Mouse (Mus musculus): ENCODE measurements around the gene Pgbd1. TPM values are rescaled to one million over a fixed set of nuclear protein-coding genes. Genes with fewer than 3 reads are reported as not detected.
"Not testable (repeated sequence)": the region's sequence is repeated elsewhere in the genome, so short reads cannot be mapped to it uniquely, and the experiment has no call there.

Gene Pgbd1
- polyA plus RNA-seq, 1 experiment from 2014 or later, result 0.97 TPM

- no peak overlapping the region for H3K4me3 ChIP-seq (ENCODE audit: low read depth, low read length)
- H3K27me3 ChIP-seq (ENCODE audit: control insufficient read depth, insufficient read depth, low read depth, low read length), result no peaks in the 10 kb centered on the region
- no peak overlapping the region for H3K27ac ChIP-seq (ENCODE audit: low read length)
- WGBS (ENCODE audit: insufficient replicate concordance), result 76% methylated on average over 11 of the region's 11 CpGs
- H3K36me3 ChIP-seq (ENCODE audit: control insufficient read depth, insufficient read depth), result no peaks in the 10 kb centered on the region
- no peak overlapping the region for H3K9ac ChIP-seq (ENCODE audit: low read depth, low read length)
- H3K9me3 ChIP-seq (replicated peaks; ENCODE audit: control insufficient read depth, low read length), result no peaks in the 10 kb centered on the region
- peak overlapping the region; percentile 85; the same call in 1 of the 2 replicates for H3K4me2 ChIP-seq (ENCODE audit: low read depth, low read length)
- ATAC-seq (ENCODE audit: low read depth), result no peak
- peaks cover 11% of the 10 kb centered on the region for H3K4me1 ChIP-seq (ENCODE audit: control insufficient read depth, low read depth, low read length)
Observed at GRCm38 (mm10) chr13:21407341-21407740, 33.5 kb downstream of the Pgbd1 start.

GRCm38 (mm10) chr13:21402848-21403247, 38.0 kb downstream of the Pgbd1 start:
- H3K9me3 ChIP-seq (replicated peaks; ENCODE audit: control insufficient read depth, low read length), result no peaks in the 10 kb centered on the region
- peak overlapping the region; percentile 86; the same call in 1 of the 2 replicates for H3K27ac ChIP-seq (ENCODE audit: low read length)
- H3K9ac ChIP-seq (ENCODE audit: low read depth, low read length), result peak overlapping the region; percentile 93
- no peaks in the 10 kb centered on the region for H3K27me3 ChIP-seq (ENCODE audit: control insufficient read depth, insufficient read depth, low read depth, low read length)
- peak overlapping the region; percentile 89 for H3K4me3 ChIP-seq (ENCODE audit: low read depth, low read length)
- no peak for ATAC-seq (ENCODE audit: low read depth)
- H3K4me1 ChIP-seq (ENCODE audit: control insufficient read depth, low read depth, low read length), result peaks cover 11% of the 10 kb centered on the region
- WGBS (ENCODE audit: insufficient replicate concordance), result 0% methylated on average over 2 of the region's 2 CpGs
- 0 out of 2 replicates have a peak, but pooled peaks cover 8% of the 10 kb centered on the region for H3K36me3 ChIP-seq (ENCODE audit: control insufficient read depth, insufficient read depth)
- peak overlapping the region; percentile 76 for H3K4me2 ChIP-seq (ENCODE audit: low read depth, low read length)

GRCm38 (mm10) chr13:21402287-21402846, 38.5 kb downstream of the Pgbd1 start, which contains the start of gene Zkscan3:
Gene Zkscan3, minus strand, starts transcription at chr13:21402755.
- H3K36me3 ChIP-seq (ENCODE audit: control insufficient read depth, insufficient read depth), result 0 out of 2 replicates have a peak, but pooled peaks cover 8% of the 10 kb centered on the region
- H3K4me1 ChIP-seq (ENCODE audit: control insufficient read depth, low read depth, low read length), result peaks cover 9% of the 10 kb centered on the region
- peak within 1 kb of the TSS; percentile 76 for H3K4me2 ChIP-seq (ENCODE audit: low read depth, low read length)
- under 1% methylated on average over 35 of the region's 35 CpGs for WGBS (ENCODE audit: insufficient replicate concordance)
- H3K9ac ChIP-seq (ENCODE audit: low read depth, low read length), result peak within 1 kb of the TSS; percentile 93
- H3K27me3 ChIP-seq (ENCODE audit: control insufficient read depth, insufficient read depth, low read depth, low read length), result no peaks in the 10 kb centered on the region
- peak; percentile 93 for ATAC-seq (ENCODE audit: low read depth)
- peak within 1 kb of the TSS; percentile 89 for H3K4me3 ChIP-seq (ENCODE audit: low read depth, low read length)
- H3K9me3 ChIP-seq (replicated peaks; ENCODE audit: control insufficient read depth, low read length), result no peaks in the 10 kb centered on the region
- peak within 1 kb of the TSS; percentile 86 for H3K27ac ChIP-seq (ENCODE audit: low read length)

- peak; percentile 27 for ATAC-seq (ENCODE audit: low read depth)
- no peaks in the 10 kb centered on the region for H3K9me3 ChIP-seq (replicated peaks; ENCODE audit: control insufficient read depth, low read length)
- WGBS (ENCODE audit: insufficient replicate concordance), result 5% methylated on average over 12 of the region's 12 CpGs
Observed at GRCm38 (mm10) chr13:21401636-21402286, 39.1 kb downstream of the Pgbd1 start.

GRCm38 (mm10) chr13:21401166-21401565, 39.7 kb downstream of the Pgbd1 start:
- Histone ChIP-seq H3K4me2 (ENCODE audit: low read depth, low read length) (peak overlapping the region; percentile 76), H3K4me1 (ENCODE audit: control insufficient read depth, low read depth, low read length) (peaks cover 9% of the 10 kb centered on the region), H3K27me3 (ENCODE audit: control insufficient read depth, insufficient read depth, low read depth, low read length) (no peaks in the 10 kb centered on the region), H3K27ac (ENCODE audit: low read length) (peak overlapping the region; percentile 86; the same call in 1 of the 2 replicates), H3K4me3 (ENCODE audit: low read depth, low read length) (peak overlapping the region; percentile 89), H3K36me3 (ENCODE audit: control insufficient read depth, insufficient read depth) (0 out of 2 replicates have a peak, but pooled peaks cover 8% of the 10 kb centered on the region), H3K9ac (ENCODE audit: low read depth, low read length) (peak overlapping the region; percentile 93), H3K9me3 (replicated peaks; ENCODE audit: control insufficient read depth, low read length) (no peaks in the 10 kb centered on the region)
- ATAC-seq (ENCODE audit: low read depth), result no peak
- 54% methylated on average over 3 of the region's 3 CpGs for WGBS (ENCODE audit: insufficient replicate concordance)

More at GRCm38 (mm10) chr13:21401636-21402286, 39.1 kb downstream of the Pgbd1 start:
- Histone ChIP-seq H3K4me1 (ENCODE audit: control insufficient read depth, low read depth, low read length) (peaks cover 9% of the 10 kb centered on the region), H3K4me2 (ENCODE audit: low read depth, low read length) (peak overlapping the region; percentile 76), H3K9ac (ENCODE audit: low read depth, low read length) (peak overlapping the region; percentile 93), H3K4me3 (ENCODE audit: low read depth, low read length) (peak overlapping the region; percentile 89), H3K27me3 (ENCODE audit: control insufficient read depth, insufficient read depth, low read depth, low read length) (no peaks in the 10 kb centered on the region), H3K27ac (ENCODE audit: low read length) (peak overlapping the region; percentile 86), H3K36me3 (ENCODE audit: control insufficient read depth, insufficient read depth) (0 out of 2 replicates have a peak, but pooled peaks cover 8% of the 10 kb centered on the region)

GRCm38 (mm10) chr13:21397486-21397885, 43.4 kb downstream of the Pgbd1 start:
- Histone ChIP-seq H3K4me1 (ENCODE audit: control insufficient read depth, low read depth, low read length) (peaks cover 9% of the 10 kb centered on the region), H3K9me3 (replicated peaks; ENCODE audit: control insufficient read depth, low read length) (no peaks in the 10 kb centered on the region), H3K36me3 (ENCODE audit: control insufficient read depth, insufficient read depth) (peaks cover 32% of the 10 kb centered on the region), H3K9ac (ENCODE audit: low read depth, low read length) (no peak overlapping the region), H3K4me2 (ENCODE audit: low read depth, low read length) (no peak overlapping the region), H3K4me3 (ENCODE audit: low read depth, low read length) (no peak overlapping the region), H3K27ac (ENCODE audit: low read length) (no peak overlapping the region), H3K27me3 (ENCODE audit: control insufficient read depth, insufficient read depth, low read depth, low read length) (no peaks in the 10 kb centered on the region)
- no peak for ATAC-seq (ENCODE audit: low read depth)
- 66% methylated on average over 2 of the region's 2 CpGs for WGBS (ENCODE audit: insufficient replicate concordance)

GRCm38 (mm10) chr13:21396048-21396447, 44.8 kb downstream of the Pgbd1 start:
- H3K27me3 ChIP-seq (ENCODE audit: control insufficient read depth, insufficient read depth, low read depth, low read length); H3K4me2 ChIP-seq (ENCODE audit: low read depth, low read length); H3K27ac ChIP-seq (ENCODE audit: low read length); H3K4me1 ChIP-seq (ENCODE audit: control insufficient read depth, low read depth, low read length); ATAC-seq (ENCODE audit: low read depth); H3K9ac ChIP-seq (ENCODE audit: low read depth, low read length); H3K9me3 ChIP-seq (replicated peaks; ENCODE audit: control insufficient read depth, low read length); H3K4me3 ChIP-seq (ENCODE audit: low read depth, low read length): not testable (repeated sequence)
- 94% methylated on average over 18 of the region's 18 CpGs for WGBS (ENCODE audit: insufficient replicate concordance)
- peaks cover 44% of the 10 kb centered on the region for H3K36me3 ChIP-seq (ENCODE audit: control insufficient read depth, insufficient read depth)

- Histone ChIP-seq H3K36me3 (ENCODE audit: control insufficient read depth, insufficient read depth) (peaks cover 48% of the 10 kb centered on the region), H3K4me1 (ENCODE audit: control insufficient read depth, low read depth, low read length) (no peaks in the 10 kb centered on the region), H3K9me3 (replicated peaks; ENCODE audit: control insufficient read depth, low read length) (no peaks in the 10 kb centered on the region), H3K4me3 (ENCODE audit: low read depth, low read length) (no peak overlapping the region), H3K4me2 (ENCODE audit: low read depth, low read length) (no peak overlapping the region), H3K27ac (ENCODE audit: low read length) (no peak overlapping the region), H3K9ac (ENCODE audit: low read depth, low read length) (no peak overlapping the region), H3K27me3 (ENCODE audit: control insufficient read depth, insufficient read depth, low read depth, low read length) (no peaks in the 10 kb centered on the region)
- 84% methylated on average over 6 of the region's 6 CpGs for WGBS (ENCODE audit: insufficient replicate concordance)
- no peak for ATAC-seq (ENCODE audit: low read depth)
Observed at GRCm38 (mm10) chr13:21395623-21396022, 45.2 kb downstream of the Pgbd1 start.

GRCm38 (mm10) chr13:21395211-21395610, 45.6 kb downstream of the Pgbd1 start:
- WGBS (ENCODE audit: insufficient replicate concordance), result 82% methylated on average over 1 of the region's 1 CpGs
- H3K9me3 ChIP-seq (replicated peaks; ENCODE audit: control insufficient read depth, low read length), result no peaks in the 10 kb centered on the region
- H3K9ac ChIP-seq (ENCODE audit: low read depth, low read length), result no peak overlapping the region
- no peaks in the 10 kb centered on the region for H3K4me1 ChIP-seq (ENCODE audit: control insufficient read depth, low read depth, low read length)
- H3K27me3 ChIP-seq (ENCODE audit: control insufficient read depth, insufficient read depth, low read depth, low read length), result no peaks in the 10 kb centered on the region
- H3K4me2 ChIP-seq (ENCODE audit: low read depth, low read length), result no peak overlapping the region
- ATAC-seq (ENCODE audit: low read depth), result no peak
- no peak overlapping the region for H3K4me3 ChIP-seq (ENCODE audit: low read depth, low read length)
- no peak overlapping the region for H3K27ac ChIP-seq (ENCODE audit: low read length)
- peaks cover 52% of the 10 kb centered on the region for H3K36me3 ChIP-seq (ENCODE audit: control insufficient read depth, insufficient read depth)
